Comparison of ENCODE assay signal across 27 mouse cellular contexts in genomic region chr2:64466412-64466970, GRCm38 (mm10).
A peak's percentile ranks its signal among the peaks of the same experiment; 100 is the strongest.
DNase-seq lines count a peak whose midpoint lies in the region; ATAC-seq and TF ChIP-seq lines count a peak whose summit lies in the region.
"Had no signal": no experiment of that assay in that cellular context is flagged by ENCODE, and none has a peak within 500 bp of the region (broad histone marks: within the 10 kb centered on the region; RNA-seq: fewer than 3 reads in every experiment).

No protein-coding gene starts in this region.

- no peak for ATAC-seq in hindbrain, postnatal 0 days
- ATAC-seq in hindbrain, embryonic 14.5 days (ENCODE audit: low FRiP score): no peak
- no peak for ATAC-seq in neural tube, embryonic 13.5 days (ENCODE audit: low read depth)
- ATAC-seq: CD4-positive, CD25-positive, alpha-beta regulatory T cell, adult 4 months; forebrain, embryonic 15.5 days; intestine, postnatal 0 days; liver, embryonic 12.5 days; liver, postnatal 0 days had no signal

- no peaks in the 10 kb centered on the region for H3K79me2 ChIP-seq in liver, adult 2 months (ENCODE audit: control insufficient read depth, insufficient read depth, low read length)

- no peak overlapping the region for H3K4me3 ChIP-seq in hindbrain, postnatal 0 days (ENCODE audit: low read length)
- no peak overlapping the region for H3K4me3 ChIP-seq in hindbrain, embryonic 14.5 days (replicated peaks; ENCODE audit: low read length)
- H3K4me3 ChIP-seq in liver, adult 2 months (ENCODE audit: insufficient read depth, low read depth, low read length): no peak overlapping the region
- H3K4me3 ChIP-seq in neural tube, embryonic 13.5 days: no peak overlapping the region
- H3K4me3 ChIP-seq: embryonic facial prominence, embryonic 13.5 days; forebrain, embryonic 10.5 days; forebrain, embryonic 15.5 days; heart, adult 2 months; heart, embryonic 12.5 days; left cerebral cortex, adult 2 months; limb, embryonic 12.5 days; liver, embryonic 12.5 days had no signal

- H3K9me3 ChIP-seq in hindbrain, postnatal 0 days (ENCODE audit: low read length): no peaks in the 10 kb centered on the region
- no peaks in the 10 kb centered on the region for H3K9me3 ChIP-seq in hindbrain, embryonic 14.5 days (ENCODE audit: control insufficient read depth, low read length)
- H3K9me3 ChIP-seq in neural tube, embryonic 13.5 days: no peaks in the 10 kb centered on the region
- H3K9me3 ChIP-seq: embryonic facial prominence, embryonic 13.5 days; forebrain, embryonic 10.5 days; forebrain, embryonic 15.5 days; heart, embryonic 12.5 days; limb, embryonic 12.5 days; liver, embryonic 12.5 days had no signal

- no peak for TF ChIP-seq CTCF in hindbrain, postnatal 0 days (IDR thresholded peaks at IDR 0.05; ENCODE audit: low read depth)
- TF ChIP-seq CTCF in liver, adult 2 months (IDR thresholded peaks at IDR 0.05; ENCODE audit: low read depth, low read length): no peak

- DNase-seq in hindbrain, postnatal 0 days (ENCODE audit: low spot score): peak; percentile 15
- DNase-seq in hindbrain, embryonic 14.5 days (ENCODE audit: low spot score): no peak
- DNase-seq in liver, adult 2 months (ENCODE audit: extremely low read depth, low read depth, low spot score): peak; percentile 77
- no peak for DNase-seq in liver
- DNase-seq in lung, postnatal 36 days: peak; percentile 6
- DNase-seq in lung, postnatal 4 days: no peak
- no peak for DNase-seq in embryo, embryonic 9.5 days (ENCODE audit: extremely low spot score)
- DNase-seq: adrenal gland, postnatal 25 days; cerebellum, adult 11-12 months; cerebellum, adult 9-11 months; embryo, embryonic 11 days; gastrocnemius, postnatal 25 days; heart, adult 2 months; heart, postnatal 4 days; liver, postnatal 0 days; thymus, postnatal 4 days had no signal

- no peaks in the 10 kb centered on the region for H3K4me1 ChIP-seq in hindbrain, postnatal 0 days (ENCODE audit: insufficient read depth, low read length)
- H3K4me1 ChIP-seq in hindbrain, embryonic 14.5 days (replicated peaks; ENCODE audit: control insufficient read depth, insufficient read depth, low read length): no peaks in the 10 kb centered on the region
- no peaks in the 10 kb centered on the region; the same call in 1 of the 2 replicates for H3K4me1 ChIP-seq in liver, adult 2 months (ENCODE audit: control insufficient read depth, insufficient read depth, low read length)
- peaks cover 21% of the 10 kb centered on the region for H3K4me1 ChIP-seq in neural tube, embryonic 13.5 days (replicated peaks)
- H3K4me1 ChIP-seq: embryonic facial prominence, embryonic 13.5 days; forebrain, embryonic 10.5 days; heart, embryonic 12.5 days; liver, embryonic 12.5 days had no signal

- WGBS in hindbrain, postnatal 0 days: 74% methylated on average over 12 of the region's 12 CpGs
- 82% methylated on average over 12 of the region's 12 CpGs for WGBS in hindbrain, embryonic 14.5 days
- WGBS in liver, adult 2 months: 68% methylated on average over 12 of the region's 12 CpGs
- WGBS in neural tube, embryonic 13.5 days: 54% methylated on average over 12 of the region's 12 CpGs

- TF ChIP-seq POLR2A in liver, adult 2 months (IDR thresholded peaks at IDR 0.05; ENCODE audit: extremely low read depth, insufficient read depth, low read length): no peak

- no peak overlapping the region for H3K4me2 ChIP-seq in hindbrain, postnatal 0 days (ENCODE audit: low read depth, low read length)
- H3K4me2 ChIP-seq in hindbrain, embryonic 14.5 days (replicated peaks): no peak overlapping the region
- H3K4me2 ChIP-seq in neural tube, embryonic 13.5 days: no peak overlapping the region
- H3K4me2 ChIP-seq: embryonic facial prominence, embryonic 13.5 days; forebrain, embryonic 15.5 days; heart, embryonic 12.5 days; limb, embryonic 12.5 days; liver, embryonic 12.5 days; midbrain, embryonic 11.5 days had no signal

- H3K27ac ChIP-seq in hindbrain, postnatal 0 days: no peak overlapping the region
- no peak overlapping the region for H3K27ac ChIP-seq in hindbrain, embryonic 14.5 days
- H3K27ac ChIP-seq in liver, adult 2 months (replicated peaks; ENCODE audit: insufficient read depth, low read depth, low read length): no peak overlapping the region
- 0 out of 2 replicates have a peak overlapping the region, but pooled peaks have one; percentile 7 for H3K27ac ChIP-seq in neural tube, embryonic 13.5 days (replicated peaks)
- H3K27ac ChIP-seq: embryonic facial prominence, embryonic 13.5 days; forebrain, embryonic 10.5 days; forebrain, embryonic 15.5 days; heart, adult 2 months; left cerebral cortex, adult 2 months; limb, embryonic 12.5 days; liver, embryonic 12.5 days had no signal

- H3K27me3 ChIP-seq in hindbrain, postnatal 0 days (ENCODE audit: insufficient read depth, low read length): no peaks in the 10 kb centered on the region
- no peaks in the 10 kb centered on the region for H3K27me3 ChIP-seq in hindbrain, embryonic 14.5 days (ENCODE audit: control insufficient read depth, insufficient read depth, low read length)
- no peaks in the 10 kb centered on the region for H3K27me3 ChIP-seq in liver, adult 2 months (ENCODE audit: control insufficient read depth, insufficient read depth, low read length)
- H3K27me3 ChIP-seq in neural tube, embryonic 13.5 days: no peaks in the 10 kb centered on the region
- H3K27me3 ChIP-seq: embryonic facial prominence, embryonic 13.5 days; heart, embryonic 12.5 days; limb, embryonic 12.5 days; liver, embryonic 12.5 days had no signal

- H3K9ac ChIP-seq in hindbrain, postnatal 0 days (replicated peaks; ENCODE audit: low read length): no peak overlapping the region
- no peak overlapping the region for H3K9ac ChIP-seq in hindbrain, embryonic 14.5 days
- H3K9ac ChIP-seq in liver, adult 2 months (ENCODE audit: low read depth, low read length): no peak overlapping the region
- H3K9ac ChIP-seq in neural tube, embryonic 13.5 days: no peak overlapping the region
- H3K9ac ChIP-seq: embryonic facial prominence, embryonic 13.5 days; forebrain, embryonic 15.5 days; heart, embryonic 12.5 days; limb, embryonic 12.5 days; liver, embryonic 12.5 days; liver, postnatal 0 days had no signal

- H3K36me3 ChIP-seq in hindbrain, postnatal 0 days (ENCODE audit: insufficient read depth, low read length): no peaks in the 10 kb centered on the region
- no peaks in the 10 kb centered on the region for H3K36me3 ChIP-seq in hindbrain, embryonic 14.5 days (replicated peaks; ENCODE audit: control insufficient read depth, insufficient read depth)
- H3K36me3 ChIP-seq in liver, adult 2 months (ENCODE audit: control insufficient read depth, insufficient read depth, low read length): no peaks in the 10 kb centered on the region
- no peaks in the 10 kb centered on the region for H3K36me3 ChIP-seq in neural tube, embryonic 13.5 days
- H3K36me3 ChIP-seq: embryonic facial prominence, embryonic 13.5 days; forebrain, embryonic 10.5 days; forebrain, embryonic 15.5 days; heart, embryonic 12.5 days; limb, embryonic 12.5 days; liver, embryonic 12.5 days had no signal

Comparison
In these comparisons a context has a peak if more than half of its experiments do, and no peak if none do; other contexts are left out.
1. DNase-seq: peak in hindbrain, postnatal 0 days (single experiment), liver, adult 2 months (single experiment) and lung, postnatal 36 days (single experiment); none in hindbrain, embryonic 14.5 days (single experiment), liver (single experiment), lung, postnatal 4 days (0 of 2) and embryo, embryonic 9.5 days (single experiment).